Mouse (Mus musculus): ENCODE results near the gene Lat2.

- TF ChIP-seq CTCF (IDR thresholded peaks at IDR 0.05; ENCODE audit: insufficient read depth, low read depth, low read length): 0 out of 2 replicates have a peak, but pooled peaks have one; percentile 17
- peak; percentile 43 for TF ChIP-seq POLR2A (IDR thresholded peaks at IDR 0.05; ENCODE audit: insufficient read depth, low read depth, low read length)
These were observed 62.5 kb downstream of the Lat2 start, which contains the start of gene Clip2 for GRCm38 (mm10) chr5:134552110-134552972.
